Mouse (Mus musculus): ENCODE results near the gene Ablim2. TPM values are rescaled to one million over a fixed set of nuclear protein-coding genes. Genes with fewer than 3 reads are reported as not detected.

Ablim2 gene
- polyA plus RNA-seq, 1 experiment from 2014 or later, result 5.7 TPM

DNA sequence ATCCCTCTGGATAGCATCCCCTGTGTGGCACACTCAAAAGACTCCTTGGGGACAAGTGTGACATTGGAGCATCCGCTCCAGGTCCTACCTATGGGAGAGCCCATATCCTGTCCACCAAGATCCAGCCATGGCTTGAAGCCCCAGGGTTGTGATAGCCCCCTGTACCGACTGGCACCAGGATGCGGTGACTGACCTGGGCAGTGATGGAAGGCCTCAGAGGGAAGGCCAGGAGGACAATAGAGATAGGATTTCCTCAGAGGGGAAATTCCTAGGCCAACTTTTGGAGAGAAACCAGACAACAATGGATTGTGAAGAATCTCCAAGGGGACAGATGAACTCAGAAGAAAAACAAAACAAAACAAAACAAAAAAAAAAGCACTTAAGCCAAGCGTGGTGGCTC is 26.7 kb upstream of the Ablim2 start:
- Histone ChIP-seq H3K4me3 (ENCODE audit: low read length) (no peak overlapping the region), H3K27ac (ENCODE audit: low read length) (no peak overlapping the region), H3K4me2 (ENCODE audit: low read depth, low read length) (no peak overlapping the region), H3K9me3 (ENCODE audit: control insufficient read depth, low read length) (no peaks in the 10 kb centered on the region), H3K36me3 (ENCODE audit: control insufficient read depth, insufficient read depth, low read length) (no peaks in the 10 kb centered on the region), H3K27me3 (replicated peaks; ENCODE audit: control insufficient read depth, insufficient read depth, low read length) (no peaks in the 10 kb centered on the region), H3K9ac (ENCODE audit: low read depth, low read length) (no peak overlapping the region), H3K4me1 (ENCODE audit: control insufficient read depth, insufficient read depth, low read length) (peaks cover 18% of the 10 kb centered on the region)
- ATAC-seq, result no peak
- WGBS, result 78% methylated on average over 4 of the region's 4 CpGs

DNA sequence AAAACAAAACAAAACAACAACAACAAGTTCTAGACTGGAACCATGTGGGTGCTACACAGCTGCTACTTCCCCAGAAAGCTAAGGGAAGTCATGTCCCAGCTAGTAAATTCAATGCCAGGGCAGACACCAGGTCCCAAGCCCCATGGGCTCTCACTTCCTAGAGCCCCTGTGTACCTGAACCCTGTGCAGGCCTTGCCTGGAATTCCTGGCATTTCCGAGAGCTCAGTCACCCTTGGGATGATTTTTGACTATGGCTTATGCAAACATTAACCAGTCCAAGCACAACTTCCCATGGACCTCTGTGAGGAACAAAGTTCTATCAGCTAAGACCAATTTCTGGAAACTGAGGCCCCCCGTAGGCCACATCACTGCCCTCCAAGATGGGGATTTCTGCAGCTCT is 24.2 kb upstream of the Ablim2 start:
- no peak overlapping the region for H3K4me2 ChIP-seq (ENCODE audit: low read depth, low read length)
- H3K27ac ChIP-seq (ENCODE audit: low read length), result no peak overlapping the region

DNA sequence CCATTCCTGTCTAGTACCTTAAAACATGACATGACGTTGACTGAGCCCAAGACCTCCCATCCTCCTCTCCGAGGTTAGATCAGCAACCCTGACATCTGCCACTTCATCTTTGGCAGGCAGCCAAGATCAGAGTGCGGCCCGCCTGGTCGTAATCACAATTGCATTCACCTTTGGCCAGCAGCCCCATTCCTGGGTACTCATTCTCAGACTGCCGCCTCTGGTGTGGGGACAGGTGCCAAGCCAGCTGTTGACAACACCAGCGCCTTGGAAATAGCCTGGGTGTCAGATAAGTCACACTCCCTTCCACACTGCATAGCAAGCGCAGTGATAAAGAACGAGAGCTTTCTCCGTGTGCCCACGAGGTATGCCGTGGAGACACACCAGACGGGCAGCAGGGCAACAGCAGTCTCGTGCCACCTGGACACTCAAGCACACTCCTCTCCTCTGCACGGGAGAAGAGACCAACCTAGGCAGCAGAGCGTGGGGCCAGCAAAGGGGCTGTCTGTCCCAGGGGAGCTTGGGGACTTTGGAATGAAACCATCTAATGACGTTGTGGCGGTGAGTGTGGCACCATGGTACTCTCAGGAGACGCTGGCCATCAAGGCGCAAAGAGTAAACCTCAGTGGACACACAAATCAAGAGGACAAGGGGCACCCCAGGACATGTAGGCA is 20.3 kb upstream of the Ablim2 start:
- Histone ChIP-seq H3K4me1 (ENCODE audit: control insufficient read depth, insufficient read depth, low read length) (peaks cover 35% of the 10 kb centered on the region), H3K4me3 (ENCODE audit: low read length) (peak overlapping the region; percentile 40), H3K9ac (ENCODE audit: low read depth, low read length) (peak overlapping the region; percentile 25; the same call in 1 of the 2 replicates), H3K9me3 (ENCODE audit: control insufficient read depth, low read length) (no peaks in the 10 kb centered on the region), H3K27ac (ENCODE audit: low read length) (peak overlapping the region; percentile 87), H3K4me2 (ENCODE audit: low read depth, low read length) (peak overlapping the region; percentile 42), H3K27me3 (replicated peaks; ENCODE audit: control insufficient read depth, insufficient read depth, low read length) (no peaks in the 10 kb centered on the region), H3K36me3 (ENCODE audit: control insufficient read depth, insufficient read depth, low read length) (no peaks in the 10 kb centered on the region)
- 45% methylated on average over 20 of the region's 20 CpGs for WGBS
- ATAC-seq, result peak; percentile 78

More for the DNA sequence above, 24.2 kb upstream of the Ablim2 start:
- Histone ChIP-seq H3K27me3 (replicated peaks; ENCODE audit: control insufficient read depth, insufficient read depth, low read length) (no peaks in the 10 kb centered on the region), H3K9ac (ENCODE audit: low read depth, low read length) (no peak overlapping the region), H3K4me1 (ENCODE audit: control insufficient read depth, insufficient read depth, low read length) (peaks cover 28% of the 10 kb centered on the region), H3K4me3 (ENCODE audit: low read length) (no peak overlapping the region), H3K9me3 (ENCODE audit: control insufficient read depth, low read length) (no peaks in the 10 kb centered on the region), H3K36me3 (ENCODE audit: control insufficient read depth, insufficient read depth, low read length) (no peaks in the 10 kb centered on the region)
- WGBS, result 72% methylated on average over 2 of the region's 2 CpGs
- no peak for ATAC-seq

DNA sequence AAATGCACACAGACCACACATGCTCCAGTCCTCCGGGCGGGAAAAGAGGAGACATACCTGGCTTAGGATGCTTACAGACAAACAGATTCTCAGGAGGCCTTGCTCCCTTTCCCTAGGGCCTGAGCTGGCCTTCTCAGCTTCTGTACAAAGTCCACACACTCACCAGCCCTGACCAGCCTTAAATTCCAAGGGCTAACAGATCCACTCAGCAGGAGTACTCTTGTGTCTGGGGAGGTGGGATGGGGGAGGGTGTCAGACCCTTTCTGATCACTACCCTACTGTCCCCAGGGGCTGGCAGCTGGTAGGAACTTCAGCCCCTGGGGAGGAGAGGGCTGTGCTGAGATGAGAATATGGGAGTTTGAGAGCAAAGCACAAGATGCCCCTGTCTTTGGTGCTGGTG is 18.7 kb upstream of the Ablim2 start:
- no peaks in the 10 kb centered on the region for H3K36me3 ChIP-seq (ENCODE audit: control insufficient read depth, insufficient read depth, low read length)
- H3K4me1 ChIP-seq (ENCODE audit: control insufficient read depth, insufficient read depth, low read length), result peaks cover 32% of the 10 kb centered on the region
- peak overlapping the region; percentile 45 for H3K9ac ChIP-seq (ENCODE audit: low read depth, low read length)
- ATAC-seq, result no peak
- peak overlapping the region; percentile 40 for H3K4me3 ChIP-seq (ENCODE audit: low read length)
- peak overlapping the region; percentile 87 for H3K27ac ChIP-seq (ENCODE audit: low read length)
- no peaks in the 10 kb centered on the region for H3K9me3 ChIP-seq (ENCODE audit: control insufficient read depth, low read length)
- peak overlapping the region; percentile 42 for H3K4me2 ChIP-seq (ENCODE audit: low read depth, low read length)
- H3K27me3 ChIP-seq (replicated peaks; ENCODE audit: control insufficient read depth, insufficient read depth, low read length), result no peaks in the 10 kb centered on the region
- WGBS, result 74% methylated on average over 2 of the region's 2 CpGs

DNA sequence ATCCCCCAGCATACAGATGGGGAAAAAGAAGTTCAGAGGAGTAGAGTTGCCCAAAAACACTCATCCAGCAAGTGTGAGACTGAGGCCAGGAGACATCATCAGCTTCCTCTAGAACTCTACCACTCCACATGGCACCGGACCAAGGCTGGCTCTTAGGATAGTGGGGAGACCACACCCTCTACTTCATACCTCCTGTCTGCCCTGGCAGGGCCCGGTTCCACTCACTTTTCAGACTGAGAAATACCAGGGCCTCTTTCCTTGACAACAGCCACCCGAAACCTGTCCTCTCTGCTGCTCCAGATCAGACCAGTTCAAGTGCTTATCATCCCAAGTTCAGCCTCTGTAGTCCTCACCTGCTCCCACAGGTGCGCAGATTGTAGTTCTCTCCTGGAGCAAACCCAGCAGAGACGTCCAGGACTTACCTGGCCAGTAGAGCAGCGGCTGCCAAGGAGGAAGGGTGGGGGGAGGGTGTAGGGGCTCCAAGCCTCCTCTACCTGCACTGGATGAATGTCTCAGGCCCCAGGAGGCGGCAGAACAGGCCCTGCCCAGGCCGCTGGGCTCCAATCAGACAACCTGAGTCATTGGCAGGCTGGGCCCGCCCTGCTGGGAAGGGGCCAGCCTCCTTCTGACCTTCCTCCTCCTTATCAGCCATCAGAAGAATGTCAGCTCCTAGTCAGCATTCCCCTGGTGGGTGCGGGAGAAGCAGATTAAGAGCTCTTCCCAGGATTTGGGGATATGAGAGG is 18.0 kb upstream of the Ablim2 start, which contains the start of gene Sh3tc1:
TSS of gene Sh3tc1 (minus strand) at position 452 of the 743 bp plus-strand sequence.
- Histone ChIP-seq H3K27ac (ENCODE audit: low read length) (peak within 1 kb of the TSS; percentile 87), H3K27me3 (replicated peaks; ENCODE audit: control insufficient read depth, insufficient read depth, low read length) (no peaks in the 10 kb centered on the region), H3K9ac (ENCODE audit: low read depth, low read length) (peak within 1 kb of the TSS; percentile 45), H3K36me3 (ENCODE audit: control insufficient read depth, insufficient read depth, low read length) (no peaks in the 10 kb centered on the region), H3K4me3 (ENCODE audit: low read length) (peak within 1 kb of the TSS; percentile 40), H3K4me1 (ENCODE audit: control insufficient read depth, insufficient read depth, low read length) (peaks cover 32% of the 10 kb centered on the region), H3K4me2 (ENCODE audit: low read depth, low read length) (peak within 1 kb of the TSS; percentile 42), H3K9me3 (ENCODE audit: control insufficient read depth, low read length) (no peaks in the 10 kb centered on the region)
- WGBS, result 25% methylated on average over 10 of the region's 10 CpGs
- peak; percentile 86 for ATAC-seq

DNA sequence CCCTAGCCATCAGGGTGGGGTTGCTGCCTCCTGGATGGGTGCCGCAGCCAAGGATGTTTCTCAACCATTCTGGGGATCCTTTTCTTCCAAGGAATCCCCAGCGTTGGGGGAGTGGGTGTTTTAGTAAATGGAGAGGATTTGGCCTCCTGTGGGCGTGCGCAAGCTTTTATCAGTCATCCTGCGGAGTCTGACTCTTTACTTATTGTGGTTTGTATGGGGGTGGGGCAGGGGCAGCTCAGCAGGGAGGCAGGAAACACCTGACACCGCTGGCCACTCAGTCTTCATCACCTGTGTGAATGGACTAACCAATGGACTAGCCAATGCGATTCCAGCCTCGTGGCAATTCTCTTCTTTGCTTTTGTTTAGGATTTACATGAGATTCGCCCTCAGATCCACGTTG is 17.0 kb upstream of the Ablim2 start:
- Histone ChIP-seq H3K4me1 (ENCODE audit: control insufficient read depth, insufficient read depth, low read length) (peaks cover 32% of the 10 kb centered on the region), H3K4me2 (ENCODE audit: low read depth, low read length) (no peak overlapping the region), H3K4me3 (ENCODE audit: low read length) (no peak overlapping the region), H3K27ac (ENCODE audit: low read length) (peak overlapping the region; percentile 74), H3K27me3 (replicated peaks; ENCODE audit: control insufficient read depth, insufficient read depth, low read length) (no peaks in the 10 kb centered on the region), H3K9ac (ENCODE audit: low read depth, low read length) (0 out of 2 replicates have a peak overlapping the region, but pooled peaks have one; percentile 2), H3K36me3 (ENCODE audit: control insufficient read depth, insufficient read depth, low read length) (no peaks in the 10 kb centered on the region), H3K9me3 (ENCODE audit: control insufficient read depth, low read length) (no peaks in the 10 kb centered on the region)
- WGBS, result 16% methylated on average over 10 of the region's 10 CpGs
- no peak for ATAC-seq

DNA sequence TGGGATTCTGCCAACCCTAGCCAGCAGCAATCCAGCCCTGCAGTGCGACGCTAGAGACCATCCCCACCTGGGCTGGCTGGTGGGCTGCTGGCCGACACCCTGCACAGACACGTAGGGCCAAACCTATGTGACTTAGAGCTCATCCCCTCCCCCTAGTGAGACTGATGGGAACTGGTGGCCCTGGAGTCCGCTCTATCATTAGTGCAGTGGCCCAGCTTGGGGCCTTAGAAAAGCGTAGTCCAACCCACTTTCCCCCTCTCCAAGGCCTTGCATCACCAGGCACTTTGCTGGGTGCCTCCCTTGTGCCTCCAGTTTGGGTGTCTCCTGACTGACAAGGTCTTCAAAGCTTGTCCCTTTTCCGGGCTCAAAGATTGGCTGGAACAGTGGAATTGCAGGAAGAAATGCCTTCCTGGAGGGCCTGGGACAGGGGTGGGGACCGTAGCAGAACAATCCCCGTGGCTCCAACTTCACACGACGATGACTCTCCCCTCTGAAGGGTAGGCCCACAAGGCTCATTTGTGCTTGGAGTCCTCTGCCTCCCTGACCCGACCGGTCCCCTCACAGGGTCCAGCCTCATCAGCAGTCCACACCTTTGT is 16.4 kb upstream of the Ablim2 start:
- no peaks in the 10 kb centered on the region for H3K27me3 ChIP-seq (replicated peaks; ENCODE audit: control insufficient read depth, insufficient read depth, low read length)
- 0 out of 2 replicates have a peak overlapping the region, but pooled peaks have one; percentile 4 for H3K9ac ChIP-seq (ENCODE audit: low read depth, low read length)
- no peak overlapping the region for H3K4me3 ChIP-seq (ENCODE audit: low read length)
- no peaks in the 10 kb centered on the region for H3K9me3 ChIP-seq (ENCODE audit: control insufficient read depth, low read length)
- H3K4me2 ChIP-seq (ENCODE audit: low read depth, low read length), result no peak overlapping the region
- no peaks in the 10 kb centered on the region for H3K36me3 ChIP-seq (ENCODE audit: control insufficient read depth, insufficient read depth, low read length)
- H3K4me1 ChIP-seq (ENCODE audit: control insufficient read depth, insufficient read depth, low read length), result peaks cover 32% of the 10 kb centered on the region
- WGBS, result 48% methylated on average over 13 of the region's 13 CpGs
- no peak overlapping the region for H3K27ac ChIP-seq (ENCODE audit: low read length)
- ATAC-seq, result no peak

DNA sequence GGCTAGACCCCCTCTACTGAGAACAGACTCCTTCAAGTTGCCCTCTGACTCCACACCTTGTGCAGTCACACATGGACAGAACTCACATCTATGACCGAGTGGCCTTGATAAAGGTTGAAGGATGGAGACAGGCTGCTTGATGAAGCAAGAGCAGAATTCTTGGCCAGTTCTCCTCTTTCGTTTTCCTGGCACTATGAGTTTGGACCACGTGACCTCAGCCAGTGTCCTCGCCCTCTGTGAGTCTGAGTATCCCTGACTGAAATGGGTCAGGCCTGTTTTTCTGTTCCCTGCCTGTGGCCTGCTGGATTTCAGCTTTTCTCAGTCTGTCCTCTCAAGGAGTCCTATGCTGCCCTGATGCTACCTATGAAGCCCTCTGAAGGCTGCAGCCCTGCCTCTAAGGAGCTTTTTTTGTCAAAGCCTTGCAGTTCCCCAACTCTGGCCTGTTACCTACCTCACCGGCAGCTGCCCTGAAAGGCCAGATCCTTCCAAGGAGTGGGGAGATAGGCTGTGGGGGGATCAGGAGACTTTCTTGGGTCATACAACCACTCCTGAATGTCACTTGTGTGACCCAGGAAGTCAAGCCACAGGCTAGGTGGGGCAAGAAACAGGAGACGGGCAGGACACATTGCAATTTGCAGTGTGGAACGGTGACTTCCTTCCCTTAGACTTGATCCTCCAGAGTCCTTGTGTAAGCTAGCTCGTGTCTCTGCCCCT is 14.3 kb upstream of the Ablim2 start:
- H3K36me3 ChIP-seq (ENCODE audit: control insufficient read depth, insufficient read depth, low read length), result no peaks in the 10 kb centered on the region
- H3K4me2 ChIP-seq (ENCODE audit: low read depth, low read length), result no peak overlapping the region
- no peaks in the 10 kb centered on the region for H3K27me3 ChIP-seq (replicated peaks; ENCODE audit: control insufficient read depth, insufficient read depth, low read length)
- no peaks in the 10 kb centered on the region for H3K9me3 ChIP-seq (ENCODE audit: control insufficient read depth, low read length)
- no peak overlapping the region for H3K9ac ChIP-seq (ENCODE audit: low read depth, low read length)
- 70% methylated on average over 8 of the region's 8 CpGs for whole genome bisulfite sequencing
- H3K27ac ChIP-seq (ENCODE audit: low read length), result no peak overlapping the region
- no peak for ATAC-seq
- no peak overlapping the region for H3K4me3 ChIP-seq (ENCODE audit: low read length)
- peaks cover 21% of the 10 kb centered on the region for H3K4me1 ChIP-seq (ENCODE audit: control insufficient read depth, insufficient read depth, low read length)

All from intestine, embryonic 16.5 days (tissue).